In genomic region chr6:54878546-54878945, GRCm38 (mm10) we compare ENCODE assay signal across 22 mouse cellular contexts.
"Had no signal": no experiment of that assay in that cellular context is flagged by ENCODE, and none has a peak within 500 bp of the region (broad histone marks: within the 10 kb centered on the region; RNA-seq: fewer than 3 reads in every experiment).

No protein-coding gene starts in this region.

- H3K27me3 ChIP-seq: limb, embryonic 13.5 days; liver, embryonic 12.5 days; liver, embryonic 15.5 days; lung, embryonic 15.5 days; megakaryocyte, embryonic 14.5 days; midbrain, embryonic 13.5 days; neural tube, embryonic 13.5 days; stomach, embryonic 15.5 days had no signal

- H3K4me3 ChIP-seq: layer of hippocampus, adult 2 months; limb, embryonic 10.5 days; limb, embryonic 13.5 days; liver, embryonic 12.5 days; liver, embryonic 15.5 days; lung, embryonic 15.5 days; megakaryocyte, embryonic 14.5 days; midbrain, embryonic 10.5 days; midbrain, embryonic 13.5 days; myocyte; neural tube, embryonic 13.5 days; stomach, embryonic 15.5 days had no signal

- H3K4me1 ChIP-seq: limb, embryonic 10.5 days; limb, embryonic 13.5 days; midbrain, embryonic 13.5 days; neural tube, embryonic 13.5 days had no signal

- ATAC-seq: liver, embryonic 12.5 days; midbrain, embryonic 13.5 days; midbrain, embryonic 16.5 days had no signal

- H3K27ac ChIP-seq: kidney, postnatal 0 days; layer of hippocampus, adult 2 months; limb, embryonic 10.5 days; limb, embryonic 13.5 days; liver, embryonic 12.5 days; liver, embryonic 15.5 days; lung, embryonic 15.5 days; midbrain, embryonic 10.5 days; midbrain, embryonic 13.5 days; neural tube, embryonic 13.5 days; stomach, embryonic 15.5 days had no signal

- H3K36me3 ChIP-seq: liver, embryonic 15.5 days; lung, embryonic 15.5 days; midbrain, embryonic 13.5 days; neural tube, embryonic 13.5 days; stomach, embryonic 15.5 days had no signal

- H3K9ac ChIP-seq: limb, embryonic 13.5 days; liver, embryonic 12.5 days; liver, embryonic 15.5 days; lung, embryonic 15.5 days; midbrain, embryonic 13.5 days; neural tube, embryonic 13.5 days; stomach, embryonic 15.5 days had no signal

- H3K9me3 ChIP-seq: limb, embryonic 10.5 days; limb, embryonic 13.5 days; liver, embryonic 12.5 days; liver, embryonic 15.5 days; lung, embryonic 15.5 days; megakaryocyte, embryonic 14.5 days; midbrain, embryonic 10.5 days; midbrain, embryonic 13.5 days; neural tube, embryonic 13.5 days; stomach, embryonic 15.5 days had no signal

- DNase-seq: kidney, postnatal 25 days; layer of hippocampus, adult 9-11 months; liver; lung, adult 18-20 months; lung, postnatal 10 days; lung, postnatal 36 days; spleen, adult 18-20 months; thymus, postnatal 25 days had no signal

- H3K4me2 ChIP-seq: limb, embryonic 13.5 days; liver, embryonic 12.5 days; liver, embryonic 15.5 days; lung, embryonic 15.5 days; midbrain, embryonic 13.5 days; neural tube, embryonic 13.5 days; stomach, embryonic 15.5 days had no signal
